Mouse (Mus musculus) frontal cortex, postnatal 14 days (tissue): ENCODE measurements around the gene Ufd1.
"Not testable (repeated sequence)": the region's sequence is repeated elsewhere in the genome, so short reads cannot be mapped to it uniquely, and the experiment has no call there.

ENCODE experiments used
- DNase-seq, 2 experiments: peaks; one replicate each; pipeline ENCODE4 v3.0.0; 2022; ENCODE audit warnings: low spot score in 2 of 2

Ufd1 gene

DNA sequence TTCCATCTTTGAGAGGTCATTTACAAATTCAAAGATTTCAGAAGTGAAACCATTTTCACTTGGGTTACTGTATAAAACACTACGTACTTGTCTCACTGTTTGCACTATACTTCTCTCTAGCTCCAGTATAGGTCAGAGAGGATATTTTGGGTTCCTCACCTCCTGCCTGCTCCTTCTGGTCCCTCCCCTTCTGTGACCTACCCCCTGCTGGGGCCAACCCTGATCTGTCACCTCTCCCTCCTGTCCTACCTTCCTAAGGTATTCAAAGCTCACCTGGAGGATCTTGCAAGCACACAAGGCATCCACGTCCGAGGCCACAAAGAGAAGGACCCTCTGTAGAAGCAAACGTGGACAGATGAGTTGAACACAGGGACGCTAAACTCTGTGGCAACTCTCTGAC lies 547 bp upstream of the Ufd1 start:
- no peak for DNase-seq

DNA sequence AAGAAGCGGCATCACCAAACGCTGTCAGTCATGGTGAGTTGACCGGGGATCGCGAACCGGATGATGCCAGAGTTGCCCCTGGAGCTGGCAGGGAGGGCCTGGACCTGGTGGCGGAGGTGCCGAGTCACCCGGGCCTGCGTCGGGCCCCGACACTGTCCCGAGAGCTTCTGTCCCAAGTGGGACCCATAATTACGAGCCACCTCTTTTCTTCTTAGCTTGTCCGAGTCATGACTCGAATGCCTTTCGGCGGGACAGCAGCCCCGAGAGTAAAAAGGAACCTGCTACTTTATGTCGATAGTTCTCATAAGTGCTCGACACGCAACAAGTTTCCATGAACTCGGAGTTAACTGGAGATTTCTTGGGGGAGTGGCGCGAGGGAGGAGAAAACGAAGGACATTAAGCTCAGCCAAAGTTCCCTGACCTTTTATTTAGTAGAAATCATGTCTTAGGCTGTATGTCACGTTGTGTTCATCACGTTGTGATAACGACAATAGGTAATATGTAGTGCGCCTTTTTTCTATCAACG lies 869 bp downstream of the Ufd1 start:
- DNase-seq = no peak

DNA sequence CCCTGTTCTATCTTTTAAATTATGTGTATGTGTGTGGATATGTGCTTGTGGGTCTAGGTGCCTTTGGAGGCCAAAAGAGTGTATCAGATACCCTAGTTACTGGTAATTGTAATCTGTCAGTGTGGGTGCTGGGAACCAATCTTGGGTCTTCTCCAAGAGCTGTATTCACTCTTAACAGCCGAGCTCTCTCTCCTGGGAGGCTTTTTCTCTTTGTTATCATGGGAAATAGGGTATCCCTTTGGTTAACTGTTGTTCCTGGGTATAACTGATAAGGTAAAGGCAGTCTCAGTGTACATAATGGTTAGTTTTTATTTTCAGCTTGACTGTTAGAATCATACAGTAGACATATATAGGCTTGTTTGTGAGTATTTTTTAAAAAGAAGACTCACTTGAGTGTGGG lies 10.8 kb downstream of the Ufd1 start:
- no peak for DNase-seq

DNA sequence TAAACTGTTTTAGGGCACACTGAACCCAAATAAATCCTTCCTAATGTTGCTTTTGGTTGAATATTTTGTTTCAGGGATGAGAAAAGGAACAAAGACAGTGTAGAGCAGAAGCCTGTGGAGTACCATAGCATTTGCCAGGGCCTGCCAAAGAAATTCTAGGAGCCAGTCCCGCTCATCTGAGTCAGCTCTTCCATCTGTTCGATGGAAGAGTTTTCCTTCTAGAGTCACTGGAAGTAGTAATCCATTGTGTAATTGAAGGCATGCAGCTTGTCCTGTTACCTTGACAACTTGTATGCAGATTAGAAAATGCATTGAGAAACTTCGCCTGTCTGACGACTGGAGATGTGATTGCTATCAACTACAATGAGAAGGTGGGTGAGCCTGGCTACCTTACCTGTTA lies 11.3 kb downstream of the Ufd1 start:
- no peak for DNase-seq

DNA sequence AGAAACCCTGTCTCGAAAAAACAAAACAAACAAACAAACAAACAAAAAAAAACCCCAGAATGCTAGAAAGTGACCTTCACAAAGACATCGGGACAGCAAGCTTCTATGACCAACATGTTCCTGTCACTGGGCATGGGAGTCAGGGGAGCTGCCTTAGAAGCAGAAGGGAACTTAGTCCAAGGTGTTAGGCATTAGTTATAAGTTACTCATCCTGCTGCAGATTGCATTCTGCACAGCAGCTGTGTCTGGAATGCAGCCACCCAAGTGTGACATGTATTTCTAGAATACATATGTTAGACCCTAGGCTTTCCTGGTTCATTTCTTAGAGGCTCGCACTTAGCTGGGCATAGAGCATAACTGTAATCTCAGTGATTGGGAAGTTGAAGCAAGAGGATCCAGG lies 17.1 kb downstream of the Ufd1 start:
- no peak for DNase-seq

DNA sequence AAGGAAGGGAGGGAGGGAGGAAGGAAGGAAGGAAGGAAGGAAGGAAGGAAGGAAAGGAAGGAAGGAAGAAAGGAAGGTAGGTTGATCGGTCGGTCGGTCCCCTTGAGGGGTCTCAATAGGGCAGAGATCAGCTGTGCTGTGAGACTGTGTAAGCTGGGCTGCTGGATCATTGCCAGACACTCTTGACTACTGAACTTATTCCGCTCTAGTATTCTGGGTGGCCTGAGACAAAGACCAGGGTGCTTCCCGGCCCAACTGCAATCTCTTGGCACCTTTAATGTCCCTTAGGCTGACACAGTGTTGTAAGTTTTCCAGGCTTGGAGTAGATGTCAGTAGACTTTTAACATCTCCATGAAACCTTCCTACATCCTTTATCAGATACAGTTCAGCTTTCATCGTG lies 17.5 kb downstream of the Ufd1 start:
- DNase-seq = no peak

DNA sequence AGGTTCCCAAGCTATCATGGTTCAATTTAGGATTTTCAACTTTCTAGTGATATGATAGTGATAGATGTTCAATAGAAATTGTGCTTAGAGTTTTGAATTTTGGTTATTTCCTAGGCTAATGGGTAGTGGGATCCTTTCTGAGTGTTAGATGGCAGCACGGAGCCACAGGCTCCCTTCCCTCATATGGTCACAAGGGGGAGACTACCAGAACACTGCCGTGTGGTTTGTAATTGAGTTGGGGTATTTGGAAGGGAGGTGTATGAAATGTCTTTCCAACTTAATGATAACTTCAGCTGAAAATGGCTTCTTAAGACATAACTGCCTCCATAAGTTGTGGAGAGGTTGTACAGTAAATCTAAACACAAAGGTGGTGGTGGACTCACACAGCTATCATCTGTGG lies 21.9 kb downstream of the Ufd1 start:
- DNase-seq = no peak

DNA sequence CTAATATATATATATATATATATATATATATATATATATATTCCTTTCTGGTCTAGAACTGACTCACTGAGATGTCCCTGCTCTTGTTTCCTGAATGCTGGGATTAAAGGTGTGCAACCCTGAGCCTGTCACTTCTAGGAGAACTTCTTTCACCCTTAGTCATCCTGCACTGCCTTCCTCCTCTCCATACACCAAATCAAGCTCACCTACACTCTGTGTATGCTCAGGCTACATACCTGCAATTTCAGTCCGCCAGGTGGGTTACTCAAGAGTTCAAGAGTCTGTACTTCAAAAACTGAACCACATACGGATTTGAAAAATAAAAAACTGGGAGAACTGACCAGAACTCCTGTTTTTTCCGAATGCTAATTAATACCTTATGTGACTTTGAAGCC lies 24.5 kb downstream of the Ufd1 start:
- no peak for DNase-seq

DNA sequence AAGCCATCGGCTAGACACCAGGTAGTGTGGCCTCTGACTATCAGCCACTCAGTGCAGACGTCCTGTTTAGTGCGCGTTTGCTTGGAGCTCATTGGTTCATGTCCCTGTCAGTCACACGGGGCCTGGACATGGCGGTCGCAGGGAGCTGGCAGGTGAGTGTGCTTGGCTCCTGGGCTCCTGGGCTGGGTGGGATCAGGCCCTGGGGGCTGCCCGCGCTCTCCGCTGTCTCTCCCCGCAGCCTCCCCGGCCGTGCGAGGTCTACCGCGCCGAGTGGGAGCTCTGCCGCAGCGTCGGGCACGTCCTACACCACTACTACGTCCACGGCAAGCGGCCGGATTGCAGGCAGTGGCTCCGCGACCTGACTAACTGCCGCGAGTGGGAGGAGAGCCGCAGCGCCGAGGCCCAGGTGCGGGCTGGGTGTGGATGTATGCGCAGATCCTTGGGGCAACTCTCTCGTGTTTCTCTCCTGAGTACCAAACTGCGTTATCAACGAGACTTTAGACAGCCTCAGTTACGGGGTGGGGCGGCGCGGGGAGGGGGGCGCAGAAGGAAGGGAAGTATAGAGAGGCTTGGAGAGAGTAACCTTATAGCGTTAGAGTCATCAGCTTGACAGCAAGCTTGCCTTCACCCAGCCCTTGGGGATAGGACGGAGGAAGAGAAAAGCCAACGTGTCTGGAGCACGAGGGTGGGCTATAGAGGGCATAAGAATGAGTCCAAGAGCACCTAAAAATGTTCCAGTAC lies 25.1 kb downstream of the Ufd1 start, which contains the start of the genes 2510002D24Rik and Gm28539:
Gene 2510002D24Rik (plus strand): TSS at position 111 of the 741 bp plus-strand sequence.
Gene Gm28539 (plus strand): TSS at position 117 of the 741 bp plus-strand sequence.
- peak; percentile 87 to 91 for DNase-seq

DNA sequence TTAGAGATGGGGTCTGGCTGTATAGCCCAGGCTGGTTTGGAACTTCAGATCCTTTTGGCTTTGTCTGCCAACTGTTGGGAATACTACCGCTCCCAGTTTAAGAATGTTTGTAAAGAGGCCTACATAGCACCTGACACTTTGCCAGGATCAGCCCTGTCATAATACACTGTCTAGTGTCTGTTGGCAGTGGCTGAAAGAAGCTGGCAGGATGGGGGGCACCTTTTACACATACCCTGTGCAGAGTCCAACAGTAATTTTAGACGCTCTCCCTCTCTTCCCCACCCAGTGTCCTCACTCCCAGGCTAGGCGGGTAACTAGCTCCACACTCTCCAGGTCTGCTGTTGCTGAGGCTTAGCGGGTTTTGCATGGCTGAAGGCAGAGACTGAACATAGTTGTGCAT lies 26.8 kb downstream of the Ufd1 start:
- no peak for DNase-seq

DNA sequence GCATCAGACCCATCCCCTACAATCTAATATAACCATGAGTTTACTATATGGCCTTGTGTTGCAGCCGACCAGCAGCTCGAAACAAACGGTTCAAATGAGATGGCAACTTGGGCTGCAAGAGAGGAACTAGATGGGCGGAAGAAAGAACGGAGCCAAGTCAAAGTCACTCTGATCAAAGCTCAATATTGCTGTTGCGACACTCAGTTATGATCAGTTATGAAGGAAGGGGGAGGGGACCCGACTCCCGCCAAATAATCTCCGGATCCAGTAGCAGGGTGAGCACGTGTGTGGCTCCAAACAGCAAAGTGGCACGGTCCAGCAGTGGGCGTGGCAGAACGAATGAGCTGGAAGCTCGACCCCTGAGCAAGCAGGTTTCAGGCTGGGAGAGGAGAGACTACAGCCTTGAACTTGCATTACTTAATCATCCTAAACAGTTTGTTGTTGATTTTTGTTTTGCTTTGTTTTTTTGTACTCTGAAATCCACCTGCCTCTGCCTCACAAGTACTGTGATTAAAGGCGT lies 34.8 kb downstream of the Ufd1 start:
- no peak for DNase-seq

DNA sequence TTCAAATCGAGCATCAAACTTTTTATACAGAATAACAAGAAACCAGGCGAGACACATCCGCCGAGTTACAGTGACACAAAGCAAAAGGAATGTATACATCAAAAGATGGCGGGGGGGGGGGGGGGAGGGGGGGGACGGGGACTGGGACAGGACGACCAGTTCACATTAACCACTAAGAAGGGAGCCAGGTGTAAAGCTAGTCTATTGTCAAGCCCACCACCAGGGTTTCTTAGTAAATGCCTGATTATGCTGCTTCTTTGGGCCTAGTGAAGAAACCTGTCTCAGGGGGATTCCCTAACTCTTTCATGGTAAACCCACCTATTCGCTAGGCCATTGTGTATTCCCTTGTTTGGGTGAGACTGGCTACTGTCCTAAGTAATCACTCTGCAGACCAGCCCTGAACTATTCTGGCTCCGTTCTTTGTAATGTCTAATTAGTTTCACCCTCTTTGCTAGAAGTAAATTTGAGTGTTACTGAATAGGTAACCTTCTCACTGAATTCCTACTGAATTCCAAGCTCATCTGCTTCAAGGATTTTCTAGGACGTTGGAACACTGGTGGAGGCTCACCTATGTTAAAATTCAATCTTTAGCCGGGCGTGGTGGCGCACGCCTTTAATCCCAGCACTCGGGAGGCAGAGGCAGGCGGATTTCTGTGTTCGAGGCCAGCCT lies 38.1 kb downstream of the Ufd1 start:
- not testable (repeated sequence) for DNase-seq

DNA sequence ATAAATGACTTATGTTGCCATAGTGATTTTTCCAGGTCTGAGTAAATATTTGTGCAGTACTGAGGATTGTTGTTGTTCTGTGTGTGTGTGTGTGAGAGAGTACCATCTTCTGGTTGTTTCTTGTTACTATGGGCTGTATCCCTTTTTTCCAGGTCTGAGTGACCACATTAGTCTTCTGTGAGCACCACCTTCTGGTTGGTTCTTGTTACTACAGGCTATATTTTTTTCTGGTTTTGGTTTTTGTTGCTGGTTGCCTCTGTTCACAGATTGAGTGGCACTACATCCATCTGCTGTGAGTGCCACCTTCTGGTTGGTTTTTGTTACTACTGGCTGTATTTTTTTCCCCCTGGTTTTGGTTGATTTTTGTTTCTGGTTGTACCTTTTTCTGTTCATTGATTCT lies 47.0 kb downstream of the Ufd1 start:
- no peak for DNase-seq

DNA sequence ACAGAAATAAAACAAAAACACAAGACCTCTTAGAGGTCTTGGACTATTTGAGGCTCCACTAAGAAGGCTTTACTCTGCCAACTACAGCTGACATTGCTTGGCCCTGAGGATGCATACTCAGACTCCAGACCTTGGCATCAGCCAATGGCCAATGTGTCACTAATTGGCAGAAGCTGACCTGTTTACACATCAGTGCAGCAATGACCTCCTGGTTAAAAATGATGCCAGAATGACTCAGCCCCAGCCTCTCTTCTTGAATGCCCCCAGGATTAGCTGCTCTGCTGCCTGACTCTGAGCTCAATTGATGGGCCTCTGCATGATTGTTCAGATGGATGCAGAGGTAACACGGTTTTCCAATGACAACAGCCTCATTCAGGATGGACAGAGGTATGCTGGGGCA lies 48.6 kb downstream of the Ufd1 start:
- DNase-seq = no peak

DNA sequence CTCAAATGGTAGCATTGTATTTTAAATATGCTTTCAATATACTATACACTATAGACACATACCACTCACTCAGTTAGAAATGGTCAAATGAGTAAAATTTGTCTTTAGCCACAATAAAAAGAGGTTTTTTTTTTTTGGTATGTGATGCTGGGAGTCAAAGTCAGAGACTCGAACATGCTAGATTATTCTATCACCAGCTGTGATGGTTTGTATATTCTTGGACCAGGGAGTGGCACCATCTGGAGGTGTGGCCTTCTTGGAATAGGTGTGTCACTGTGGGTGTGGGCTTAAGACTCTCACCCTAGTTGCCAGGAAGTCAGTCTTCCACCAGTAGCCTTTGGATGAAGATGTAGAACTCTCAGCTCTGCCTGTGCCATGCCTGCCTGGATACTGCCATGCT lies 58.9 kb downstream of the Ufd1 start:
- not testable (repeated sequence) for DNase-seq

DNA sequence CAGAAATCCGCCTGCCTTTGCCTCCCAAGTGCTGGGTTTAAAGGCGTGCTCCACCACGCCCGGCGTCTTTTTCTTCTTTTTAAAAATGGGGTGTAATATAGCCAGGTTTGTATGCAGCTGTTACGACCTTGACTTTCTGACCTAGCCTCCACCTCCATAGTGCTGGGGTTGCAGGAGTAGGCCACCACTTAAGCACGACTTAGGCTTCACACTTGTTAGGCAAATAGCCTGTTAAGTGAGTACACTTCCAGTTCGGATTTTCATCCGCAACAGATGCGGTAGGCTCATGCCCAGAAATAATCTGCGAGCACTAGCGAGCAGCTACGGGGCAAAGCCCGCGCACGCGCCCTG lies 64.5 kb downstream of the Ufd1 start:
- no peak for DNase-seq

DNA sequence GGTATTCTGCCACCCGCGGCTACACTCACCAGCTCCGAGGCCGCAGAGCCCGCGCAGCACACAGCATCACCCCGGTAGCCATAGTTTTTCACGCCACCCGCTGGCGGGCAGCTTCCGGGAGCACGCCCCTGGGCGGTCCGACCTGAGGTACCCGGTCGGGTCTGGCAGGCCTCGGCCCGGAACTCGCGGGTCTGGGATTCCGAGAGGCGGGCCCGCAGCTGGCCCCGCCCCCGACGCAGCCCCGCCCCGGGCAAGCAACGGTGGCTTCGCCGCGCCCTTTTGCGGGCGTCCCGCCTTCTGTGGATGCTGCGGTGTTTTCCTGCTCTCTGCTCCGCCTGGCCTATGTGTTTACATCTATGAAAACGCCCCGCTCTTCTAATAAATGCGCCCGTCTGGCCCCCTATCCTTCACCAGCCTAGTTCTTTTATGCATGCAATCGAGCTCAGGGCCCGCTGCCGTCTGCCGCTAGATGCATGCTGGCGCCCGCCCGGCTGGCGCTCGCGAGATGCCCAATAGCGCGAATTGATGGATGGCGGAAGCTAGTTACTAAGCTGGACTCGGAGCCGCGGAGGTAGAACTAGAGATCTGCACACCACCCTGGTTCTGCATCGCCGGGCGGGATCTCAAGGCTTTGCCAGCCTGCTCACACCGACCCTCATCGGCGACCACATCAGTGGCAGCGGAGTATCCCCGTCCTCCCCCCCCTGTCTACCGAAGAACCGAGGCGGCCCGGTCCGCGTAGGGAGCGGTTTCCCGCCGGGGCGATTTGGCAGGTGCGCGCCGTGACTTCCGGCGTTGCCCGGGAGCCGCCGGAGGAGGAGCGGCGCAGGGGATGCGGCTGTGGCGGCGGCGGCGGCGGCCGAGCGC lies 65.1 kb downstream of the Ufd1 start, which contains the start of the genes Mrpl40 and Hira:
Gene Mrpl40 (minus strand): TSS at position 421 of the 867 bp plus-strand sequence.
Gene Hira (plus strand): TSS at position 596 of the 867 bp plus-strand sequence.
- DNase-seq = peak; percentile 88

DNA sequence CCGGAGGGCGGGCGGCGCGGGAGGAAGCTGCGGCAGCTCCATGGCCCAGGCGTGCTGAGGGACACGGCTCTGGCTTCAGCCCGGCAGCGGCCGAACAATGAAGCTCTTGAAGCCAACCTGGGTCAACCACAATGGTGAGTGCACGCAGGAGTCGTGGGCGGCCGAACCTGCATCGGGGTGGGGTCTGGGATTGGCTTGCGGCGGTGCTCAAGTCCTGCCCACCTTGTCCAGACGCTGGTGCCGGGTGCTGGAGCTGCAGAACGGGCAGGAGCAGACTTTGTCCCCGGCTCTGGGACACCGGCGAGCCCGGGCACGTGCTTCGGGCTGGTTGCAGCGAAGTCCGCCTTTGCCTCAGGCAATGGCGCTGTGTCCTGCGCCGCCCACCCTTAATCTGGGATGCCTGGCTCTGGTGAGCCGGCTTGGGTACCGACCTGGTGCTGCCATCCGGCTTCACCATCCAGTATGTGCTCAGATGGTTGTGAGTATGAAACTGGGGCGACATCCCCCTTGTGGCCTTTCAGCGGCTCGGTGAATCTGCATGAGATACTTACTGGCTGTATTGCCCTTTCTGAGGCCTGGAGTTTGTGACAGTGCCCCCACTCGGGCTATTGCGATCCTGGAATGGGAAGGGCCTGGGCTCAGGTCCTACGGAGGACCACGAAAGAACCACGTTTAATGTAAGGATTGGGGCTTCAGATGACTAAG lies 66.0 kb downstream of the Ufd1 start:
- peak; percentile 47 to 54 for DNase-seq

DNA sequence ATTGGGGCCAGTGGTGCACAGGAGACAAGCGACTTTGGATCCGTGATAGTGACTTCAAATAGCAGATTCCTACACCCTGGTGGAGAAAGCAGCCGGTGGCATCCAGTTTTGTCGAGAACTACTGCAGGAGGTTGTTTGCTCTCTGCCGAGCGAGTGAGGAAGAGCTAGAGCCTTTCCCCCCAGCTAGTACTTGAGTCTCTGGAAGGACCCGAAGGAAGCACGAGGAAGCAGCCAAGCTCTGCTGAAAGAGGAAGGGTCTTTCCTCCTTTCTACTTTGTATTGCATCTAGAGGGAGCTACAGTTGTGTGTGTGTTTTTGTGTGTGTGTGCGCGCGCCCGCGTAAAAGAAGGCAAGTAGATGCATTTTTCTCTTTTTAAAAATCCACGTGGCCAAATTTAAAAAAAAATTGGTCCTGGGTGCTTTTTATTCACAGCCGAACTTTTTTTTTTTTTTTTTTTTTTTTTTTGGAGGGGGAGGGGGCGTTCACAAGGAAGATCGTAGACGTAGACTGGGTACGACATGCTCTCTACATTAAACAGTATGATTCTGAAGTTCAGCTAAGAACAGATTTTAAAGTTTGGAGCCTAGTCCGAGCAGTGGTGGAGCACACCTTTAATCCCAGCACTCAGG lies 66.6 kb downstream of the Ufd1 start:
- no peak for DNase-seq

DNA sequence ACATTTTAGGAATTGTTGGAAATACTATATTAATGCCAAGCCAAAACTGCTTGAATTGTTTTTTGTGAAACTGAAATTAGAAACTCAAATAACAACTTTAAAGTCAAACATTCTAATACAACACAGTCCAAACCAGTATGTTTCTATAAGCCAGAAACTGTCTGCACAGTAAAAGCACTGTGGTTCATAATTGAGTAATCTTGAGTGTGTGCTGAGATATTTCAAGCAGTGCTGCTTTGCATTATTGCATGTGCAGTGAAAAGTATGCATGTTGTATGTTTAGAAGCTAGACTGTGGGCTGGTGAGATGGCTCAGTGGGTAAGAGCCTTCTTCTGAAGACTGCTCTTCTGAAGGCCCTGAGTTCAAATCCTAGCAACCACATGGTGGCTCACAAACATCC lies 72.5 kb downstream of the Ufd1 start:
- DNase-seq = no peak
